Mouse (Mus musculus) kidney, embryonic 15.5 days (tissue): ENCODE measurements around the gene Abhd16a. TPM values are rescaled to one million over a fixed set of nuclear protein-coding genes. Genes with fewer than 3 reads are reported as not detected.

Source experiments
- ATAC-seq: fragments of 200-750 bp; cut with Nextera tagmentation; replicated peaks from 2 replicates; pipeline ENCODE4 v1.8.0; 2017; ENCODE audit warnings: moderate TSS enrichment; ENCODE audit not compliant: low FRiP score
- H3K27ac ChIP-seq: fragments of 300-500 bp; sonication (generic); 2 replicates; pipeline ENCODE4 v1.5.1; 2015; ENCODE audit warnings: mild to moderate bottlenecking, inconsistent platforms
- H3K27me3 ChIP-seq: fragments of 300-500 bp; sonication (generic); 2 replicates; pipeline ENCODE4 v1.6.1; 2015; ENCODE audit warnings: inconsistent platforms
- H3K36me3 ChIP-seq: fragments of 300-500 bp; sonication (generic); 2 replicates; pipeline ENCODE4 v1.6.1; 2015; ENCODE audit warnings: inconsistent platforms
- H3K4me1 ChIP-seq: fragments of 300-500 bp; sonication (generic); 2 replicates; pipeline ENCODE4 v1.6.1; 2015; ENCODE audit warnings: inconsistent platforms
- H3K4me2 ChIP-seq: fragments of 300-500 bp; sonication (generic); 2 replicates; pipeline ENCODE4 v1.6.1; 2015; ENCODE audit warnings: moderate library complexity, mild to moderate bottlenecking, inconsistent platforms
- H3K4me3 ChIP-seq: fragments of 300-500 bp; sonication (generic); replicated peaks from 2 replicates; pipeline ENCODE4 v1.5.1; 2015; ENCODE audit warnings: mild to moderate bottlenecking, inconsistent platforms
- H3K9ac ChIP-seq: fragments of 300-500 bp; sonication (generic); 2 replicates; pipeline ENCODE4 v1.6.1; 2015; ENCODE audit warnings: mild to moderate bottlenecking, inconsistent platforms
- H3K9me3 ChIP-seq: fragments of 300-500 bp; sonication (generic); replicated peaks from 2 replicates; pipeline ENCODE4 v1.6.1; 2016; ENCODE audit warnings: inconsistent platforms
- WGBS: fragments of 180-500 bp; shearing (Covaris S2); methylation state at CpG from one replicate; pipeline ENCODE4 v1.1.7; 2015; ENCODE audit warnings: mixed read lengths; 5-methylcytosine and 5-hydroxymethylcytosine counted together
- polyA plus RNA-seq: library from polyadenylated mRNA; unstranded; fragments of >200 nt; fragmentation: Nextera tagmentation; extraction: Ambion mirVana; gene quantifications from 2 replicates; pipeline ENCODE4 v1.2.1, GENCODE M21; 2015

The Abhd16a gene
- polyA plus RNA-seq = 94.7 and 103 TPM in 2 replicates

- Histone ChIP-seq H3K27ac (peak within 1 kb of the TSS; percentile 98), H3K9me3 (no peaks in the 10 kb centered on the region), H3K4me1 (peaks cover 22% of the 10 kb centered on the region), H3K4me3 (peak within 1 kb of the TSS; percentile 76), H3K27me3 (no peaks in the 10 kb centered on the region), H3K4me2 (peak within 1 kb of the TSS; percentile 73), H3K36me3 (peaks cover 26% of the 10 kb centered on the region), H3K9ac (peak within 1 kb of the TSS; percentile 81)
- ATAC-seq = peak; percentile 97
- WGBS = 3% methylated on average over 67 of the region's 67 CpGs
Observed at GRCm38 (mm10) chr17:35088825-35089644, at the start of gene Abhd16a. Gene Abhd16a, plus strand, starts transcription at chr17:35089263.

- 80% methylated on average over 4 of the region's 4 CpGs for WGBS
- Histone ChIP-seq H3K9me3 (no peaks in the 10 kb centered on the region), H3K4me1 (peaks cover 39% of the 10 kb centered on the region), H3K4me3 (no peak overlapping the region), H3K4me2 (no peak overlapping the region), H3K36me3 (no peaks in the 10 kb centered on the region), H3K27me3 (no peaks in the 10 kb centered on the region), H3K27ac (peak overlapping the region; percentile 95), H3K9ac (no peak overlapping the region)
- ATAC-seq = no peak
Observed at GRCm38 (mm10) chr17:35043794-35044193, 45.3 kb upstream of the Abhd16a start.

DNA sequence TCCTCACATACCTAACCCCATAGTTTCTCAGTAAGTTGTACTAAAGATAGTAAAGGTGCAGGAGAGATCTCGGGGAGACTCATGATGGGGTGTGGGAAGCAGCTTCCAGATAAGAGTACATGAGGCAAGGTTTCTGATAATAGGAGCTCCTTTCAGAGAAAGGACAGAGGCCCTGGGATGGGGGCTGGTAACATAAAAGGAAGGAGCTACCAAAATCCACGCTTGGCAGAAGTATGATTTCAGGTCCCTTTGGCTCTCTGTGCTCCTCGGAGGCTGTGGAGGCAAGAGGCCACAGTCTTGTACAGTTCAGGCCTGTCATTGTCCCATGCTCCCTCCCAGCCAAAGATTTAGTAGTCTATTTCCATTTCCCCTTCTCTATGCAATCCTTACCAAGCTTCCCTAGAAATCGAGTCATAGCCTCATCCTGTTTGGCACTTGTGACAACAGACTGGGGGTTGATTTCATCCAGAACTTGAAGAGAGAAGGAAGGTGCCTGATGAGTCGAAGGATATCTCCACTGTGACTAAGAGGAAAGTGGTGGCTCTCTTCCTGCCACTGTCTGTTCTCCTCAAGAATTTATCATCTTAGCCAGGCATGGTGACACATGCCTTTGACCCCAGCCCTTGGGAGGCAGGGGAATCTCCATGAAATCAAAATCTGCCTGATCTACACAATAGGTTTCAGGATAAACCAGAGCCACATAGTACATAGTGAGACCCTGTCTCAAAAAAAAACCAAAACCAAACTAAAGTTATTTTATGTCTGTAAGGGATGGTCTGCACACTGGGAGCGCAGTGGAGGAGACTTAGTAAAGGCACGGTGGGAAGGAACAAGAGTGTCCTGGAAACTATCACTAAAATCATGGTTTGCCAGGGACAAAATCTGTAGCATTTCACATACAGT lies 43.9 kb upstream of the Abhd16a start:
- Histone ChIP-seq H3K36me3 (no peaks in the 10 kb centered on the region), H3K4me2 (peak overlapping the region; percentile 99), H3K27ac (peak overlapping the region; percentile 95), H3K27me3 (no peaks in the 10 kb centered on the region), H3K9me3 (no peaks in the 10 kb centered on the region), H3K4me1 (peaks cover 52% of the 10 kb centered on the region), H3K4me3 (peak overlapping the region; percentile 69), H3K9ac (peak overlapping the region; percentile 93; the same call in 1 of the 2 replicates)
- ATAC-seq = no peak
- WGBS = 68% methylated on average over 7 of the region's 7 CpGs

- WGBS = 4% methylated on average over 48 of the region's 48 CpGs
- Histone ChIP-seq H3K9me3 (no peaks in the 10 kb centered on the region), H3K9ac (peak overlapping the region; percentile 93), H3K27ac (peak overlapping the region; percentile 95), H3K36me3 (no peaks in the 10 kb centered on the region), H3K27me3 (no peaks in the 10 kb centered on the region), H3K4me1 (peaks cover 52% of the 10 kb centered on the region), H3K4me2 (peak overlapping the region; percentile 99), H3K4me3 (peak overlapping the region; percentile 69)
- ATAC-seq = no peak; the same call in none of the 2 replicates
Observed at GRCm38 (mm10) chr17:35045807-35046680, 43.0 kb upstream of the Abhd16a start.

DNA sequence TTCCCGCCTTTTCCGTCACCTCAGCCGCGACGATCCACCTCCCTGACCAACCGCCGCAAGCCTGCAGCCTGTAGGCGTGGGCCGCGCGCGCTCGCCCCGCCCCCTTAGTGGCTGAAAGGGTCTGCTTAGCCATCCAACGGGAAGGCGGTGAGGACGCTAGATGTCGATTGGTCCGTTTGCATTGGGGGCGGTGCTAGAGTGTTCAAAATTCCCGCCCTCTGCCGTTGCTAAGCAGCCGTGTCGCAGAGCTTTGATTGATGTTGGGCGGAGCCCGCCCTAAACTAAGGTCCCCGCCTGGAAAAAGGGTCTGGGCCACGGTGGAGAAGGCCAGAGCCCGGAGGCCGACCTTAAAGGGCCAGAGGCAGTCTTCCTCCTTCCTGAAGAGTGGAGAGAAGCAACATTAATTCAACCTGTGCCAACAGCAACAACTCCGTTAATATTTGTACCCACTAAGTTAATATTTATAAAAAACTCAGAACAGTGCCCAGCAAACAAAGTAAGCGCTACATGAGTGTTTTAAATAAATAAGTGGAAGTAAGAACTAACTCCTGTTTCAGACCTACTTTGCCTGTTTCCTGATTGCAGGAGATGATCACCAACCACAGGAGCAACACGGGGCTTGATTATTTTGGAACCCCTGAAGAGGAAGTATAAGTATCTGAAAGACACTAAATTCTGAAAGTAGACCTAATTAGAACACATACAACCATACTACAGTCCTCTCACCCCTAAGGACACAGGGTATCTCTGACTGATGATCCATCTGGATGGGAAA lies 42.2 kb upstream of the Abhd16a start, which contains the start of gene Msh5:
Gene Msh5, minus strand, starts transcription at position 65 of the 775 bp plus-strand sequence.
- Histone ChIP-seq H3K4me3 (peak within 1 kb of the TSS; percentile 69), H3K27me3 (no peaks in the 10 kb centered on the region), H3K9me3 (no peaks in the 10 kb centered on the region), H3K9ac (peak within 1 kb of the TSS; percentile 93), H3K27ac (peak within 1 kb of the TSS; percentile 100), H3K36me3 (no peaks in the 10 kb centered on the region), H3K4me1 (peaks cover 56% of the 10 kb centered on the region), H3K4me2 (peak within 1 kb of the TSS; percentile 99)
- ATAC-seq = peak; percentile 94
- 2% methylated on average over 33 of the region's 33 CpGs for WGBS

GRCm38 (mm10) chr17:35047688-35048087 lies 41.4 kb upstream of the Abhd16a start:
- Histone ChIP-seq H3K9ac (no peak overlapping the region), H3K9me3 (no peaks in the 10 kb centered on the region), H3K36me3 (peaks cover 6% of the 10 kb centered on the region), H3K4me3 (peak overlapping the region; percentile 69), H3K4me2 (peak overlapping the region; percentile 99), H3K27me3 (no peaks in the 10 kb centered on the region), H3K27ac (peak overlapping the region; percentile 100), H3K4me1 (peaks cover 64% of the 10 kb centered on the region)
- ATAC-seq = no peak
- 41% methylated on average over 1 of the region's 1 CpGs for WGBS

GRCm38 (mm10) chr17:35048149-35048931 lies 40.7 kb upstream of the Abhd16a start:
- Histone ChIP-seq H3K27me3 (no peaks in the 10 kb centered on the region), H3K9me3 (no peaks in the 10 kb centered on the region), H3K4me2 (peak overlapping the region; percentile 99), H3K27ac (peak overlapping the region; percentile 100), H3K4me1 (peaks cover 70% of the 10 kb centered on the region), H3K36me3 (peaks cover 12% of the 10 kb centered on the region), H3K4me3 (peak overlapping the region; percentile 69), H3K9ac (no peak overlapping the region)
- 36% methylated on average over 11 of the region's 11 CpGs for WGBS
- ATAC-seq = no peak

GRCm38 (mm10) chr17:35048932-35049440 lies 40.1 kb upstream of the Abhd16a start:
- WGBS = 71% methylated on average over 5 of the region's 5 CpGs
- ATAC-seq = no peak
- peak overlapping the region; percentile 88 for H3K4me2 ChIP-seq
- peaks cover 74% of the 10 kb centered on the region for H3K4me1 ChIP-seq
- no peaks in the 10 kb centered on the region for H3K27me3 ChIP-seq
- H3K36me3 ChIP-seq = peaks cover 19% of the 10 kb centered on the region
- H3K9ac ChIP-seq = 0 out of 2 replicates have a peak overlapping the region, but pooled peaks have one; percentile 83
- no peaks in the 10 kb centered on the region for H3K9me3 ChIP-seq
- H3K27ac ChIP-seq = peak overlapping the region; percentile 100
- H3K4me3 ChIP-seq = peak overlapping the region; percentile 66

DNA sequence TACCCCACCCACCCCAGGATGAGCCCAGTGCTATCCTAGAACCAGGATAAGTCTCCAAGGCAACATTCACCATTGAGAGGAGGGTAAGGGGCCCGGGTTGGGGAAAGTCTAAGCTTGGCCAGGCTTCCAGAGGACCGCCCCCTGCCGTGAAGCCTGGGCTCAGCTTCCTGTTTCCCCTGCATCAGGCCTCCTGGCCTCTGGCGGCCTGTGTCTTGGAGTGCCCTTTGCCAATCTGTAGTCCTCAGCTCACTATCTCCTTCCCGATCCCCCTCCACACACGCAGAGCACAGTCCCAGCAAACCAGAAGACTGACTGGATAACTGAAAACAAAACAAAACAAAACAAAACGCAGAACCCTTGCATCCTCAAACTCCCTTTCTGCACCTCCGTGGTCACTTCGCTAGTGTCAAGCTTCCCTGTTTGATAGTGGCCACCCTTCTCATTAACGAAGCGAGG lies 39.5 kb upstream of the Abhd16a start, which contains the start of gene Clic1:
Gene Clic1, plus strand, starts transcription at position 406 of the 456 bp plus-strand sequence.
- H3K27me3 ChIP-seq = no peaks in the 10 kb centered on the region
- H3K36me3 ChIP-seq = peaks cover 25% of the 10 kb centered on the region
- 4% methylated on average over 11 of the region's 11 CpGs for WGBS
- ATAC-seq = peak; percentile 31
- peak within 1 kb of the TSS; percentile 88 for H3K4me2 ChIP-seq
- H3K27ac ChIP-seq = peak within 1 kb of the TSS; percentile 100
- H3K4me3 ChIP-seq = peak within 1 kb of the TSS; percentile 66
- H3K9ac ChIP-seq = peak within 1 kb of the TSS; percentile 83
- H3K9me3 ChIP-seq = no peaks in the 10 kb centered on the region
- H3K4me1 ChIP-seq = peaks cover 73% of the 10 kb centered on the region
